Mouse (Mus musculus) heart, embryonic 12.5 days (tissue): ENCODE results near the gene Tmem208. TPM values are rescaled to one million over a fixed set of nuclear protein-coding genes. Genes with fewer than 3 reads are reported as not detected.

ENCODE experiments used
- ATAC-seq: fragments of 200-750 bp; cut with Nextera tagmentation; 2 replicates; pipeline ENCODE4 v1.8.0; 2017; ENCODE audit warnings: moderate TSS enrichment, moderate library complexity; ENCODE audit not compliant: insufficient number of reproducible peaks, low FRiP score
- H3K27ac ChIP-seq: fragments of 300-500 bp; sonication (generic); 2 replicates; pipeline ENCODE4 v1.5.1; 2016; ENCODE audit warnings: mild to moderate bottlenecking, moderate library complexity; ENCODE audit not compliant: poor library complexity, severe bottlenecking
- H3K27me3 ChIP-seq: fragments of 300-500 bp; sonication (generic); replicated peaks from 2 replicates; pipeline ENCODE4 v1.6.1; 2016; ENCODE audit warnings: mild to moderate bottlenecking, moderate library complexity
- H3K36me3 ChIP-seq: fragments of 300-500 bp; sonication (generic); 2 replicates; pipeline ENCODE4 v1.6.1; 2016; ENCODE audit warnings: mild to moderate bottlenecking, moderate library complexity
- H3K4me1 ChIP-seq: fragments of 300-500 bp; sonication (generic); replicated peaks from 2 replicates; pipeline ENCODE4 v1.6.1; 2016; ENCODE audit warnings: mild to moderate bottlenecking
- H3K4me2 ChIP-seq: fragments of 300-500 bp; sonication (generic); 2 replicates; pipeline ENCODE4 v1.6.1; 2016; ENCODE audit warnings: mild to moderate bottlenecking, moderate library complexity
- H3K4me3 ChIP-seq: fragments of 300-500 bp; sonication (generic); 2 replicates; pipeline ENCODE4 v1.5.1; 2016; ENCODE audit warnings: mild to moderate bottlenecking
- H3K9ac ChIP-seq: fragments of 300-500 bp; sonication (generic); 2 replicates; pipeline ENCODE4 v1.6.1; 2016; ENCODE audit warnings: mild to moderate bottlenecking, moderate library complexity
- H3K9me3 ChIP-seq: fragments of 300-500 bp; sonication (generic); replicated peaks from 2 replicates; pipeline ENCODE4 v1.6.1; 2016; ENCODE audit warnings: mild to moderate bottlenecking, moderate library complexity
- WGBS: fragments of 180-500 bp; shearing (Covaris S2); methylation state at CpG from one replicate; pipeline ENCODE4 v1.1.7; 2016; 5-methylcytosine and 5-hydroxymethylcytosine counted together
- polyA plus RNA-seq: library from polyadenylated mRNA; unstranded; fragments of >200 nt; fragmentation: Nextera tagmentation; extraction: Ambion mirVana; gene quantifications from 2 replicates; pipeline ENCODE4 v1.2.1, GENCODE M21; 2016

Gene Tmem208
- polyA plus RNA-seq, 1 experiment from 2014 or later = 80.7 TPM

GRCm38 (mm10) chr8:105326968-105327367 is 814 bp downstream of the Tmem208 start:
- H3K27ac ChIP-seq = peak overlapping the region; percentile 76
- WGBS = 25% methylated on average over 6 of the region's 6 CpGs
- H3K9me3 ChIP-seq = no peaks in the 10 kb centered on the region
- peak overlapping the region; percentile 68 for H3K4me3 ChIP-seq
- no peak for ATAC-seq
- H3K9ac ChIP-seq = peak overlapping the region; percentile 79
- H3K4me2 ChIP-seq = peak overlapping the region; percentile 94
- peaks cover 19% of the 10 kb centered on the region for H3K4me1 ChIP-seq
- H3K36me3 ChIP-seq = peaks cover 53% of the 10 kb centered on the region
- H3K27me3 ChIP-seq = no peaks in the 10 kb centered on the region

- H3K4me3 ChIP-seq = no peak overlapping the region
- peaks cover 74% of the 10 kb centered on the region for H3K36me3 ChIP-seq
- H3K27me3 ChIP-seq = no peaks in the 10 kb centered on the region
- peaks cover 17% of the 10 kb centered on the region for H3K4me1 ChIP-seq
- no peak overlapping the region for H3K27ac ChIP-seq
- H3K9me3 ChIP-seq = no peaks in the 10 kb centered on the region
- ATAC-seq = no peak
- no peak overlapping the region for H3K4me2 ChIP-seq
- 93% methylated on average over 12 of the region's 12 CpGs for WGBS
- no peak overlapping the region for H3K9ac ChIP-seq
Observed at GRCm38 (mm10) chr8:105330325-105330724, 4.2 kb downstream of the Tmem208 start.

GRCm38 (mm10) chr8:105331469-105331868 is 5.3 kb downstream of the Tmem208 start:
- no peak for ATAC-seq
- Histone ChIP-seq H3K4me2 (no peak overlapping the region), H3K27me3 (no peaks in the 10 kb centered on the region), H3K36me3 (peaks cover 85% of the 10 kb centered on the region), H3K9me3 (no peaks in the 10 kb centered on the region), H3K4me1 (peaks cover 14% of the 10 kb centered on the region), H3K9ac (no peak overlapping the region), H3K4me3 (no peak overlapping the region), H3K27ac (no peak overlapping the region)
- 93% methylated on average over 22 of the region's 22 CpGs for WGBS

- Histone ChIP-seq H3K4me1 (peaks cover 13% of the 10 kb centered on the region), H3K4me3 (no peak overlapping the region), H3K9ac (no peak overlapping the region), H3K27me3 (no peaks in the 10 kb centered on the region), H3K4me2 (no peak overlapping the region), H3K27ac (no peak overlapping the region), H3K9me3 (no peaks in the 10 kb centered on the region), H3K36me3 (peaks cover 90% of the 10 kb centered on the region)
- no peak for ATAC-seq
- WGBS = 91% methylated on average over 9 of the region's 9 CpGs
Observed at GRCm38 (mm10) chr8:105331931-105332330, 5.8 kb downstream of the Tmem208 start.

GRCm38 (mm10) chr8:105332523-105332922 is 6.4 kb downstream of the Tmem208 start:
- no peak for ATAC-seq
- WGBS = 49% methylated on average over 2 of the region's 2 CpGs
- H3K4me1 ChIP-seq = peaks cover 8% of the 10 kb centered on the region

GRCm38 (mm10) chr8:105336373-105337130 is 10.4 kb downstream of the Tmem208 start:
- 64% methylated on average over 32 of the region's 32 CpGs for WGBS
- no peaks in the 10 kb centered on the region for H3K9me3 ChIP-seq
- H3K9ac ChIP-seq = no peak overlapping the region
- H3K4me1 ChIP-seq = peaks cover 41% of the 10 kb centered on the region
- H3K27me3 ChIP-seq = no peaks in the 10 kb centered on the region
- H3K4me3 ChIP-seq = no peak overlapping the region
- no peak for ATAC-seq
- no peak overlapping the region for H3K4me2 ChIP-seq
- peaks cover 68% of the 10 kb centered on the region for H3K36me3 ChIP-seq
- no peak overlapping the region for H3K27ac ChIP-seq

More at GRCm38 (mm10) chr8:105332523-105332922, 6.4 kb downstream of the Tmem208 start:
- H3K4me2 ChIP-seq = no peak overlapping the region
- no peaks in the 10 kb centered on the region for H3K27me3 ChIP-seq
- H3K9me3 ChIP-seq = no peaks in the 10 kb centered on the region
- H3K9ac ChIP-seq = no peak overlapping the region
- no peak overlapping the region for H3K4me3 ChIP-seq
- no peak overlapping the region for H3K27ac ChIP-seq
- peaks cover 96% of the 10 kb centered on the region for H3K36me3 ChIP-seq

GRCm38 (mm10) chr8:105338992-105339391 is 12.8 kb downstream of the Tmem208 start:
- 15% methylated on average over 4 of the region's 4 CpGs for WGBS
- peak overlapping the region; percentile 32 for H3K9ac ChIP-seq
- H3K27ac ChIP-seq = peak overlapping the region; percentile 74
- no peaks in the 10 kb centered on the region for H3K27me3 ChIP-seq
- ATAC-seq = no peak
- H3K36me3 ChIP-seq = peaks cover 45% of the 10 kb centered on the region
- no peak overlapping the region for H3K4me3 ChIP-seq
- peak overlapping the region; percentile 5; the same call in 1 of the 2 replicates for H3K4me2 ChIP-seq
- H3K4me1 ChIP-seq = peaks cover 47% of the 10 kb centered on the region
- H3K9me3 ChIP-seq = no peaks in the 10 kb centered on the region

GRCm38 (mm10) chr8:105339886-105340635 is 13.9 kb downstream of the Tmem208 start:
- H3K4me3 ChIP-seq = no peak overlapping the region
- no peaks in the 10 kb centered on the region for H3K27me3 ChIP-seq
- H3K4me2 ChIP-seq = 0 out of 2 replicates have a peak overlapping the region, but pooled peaks have one; percentile 5
- H3K9ac ChIP-seq = no peak overlapping the region
- H3K27ac ChIP-seq = peak overlapping the region; percentile 74
- H3K9me3 ChIP-seq = no peaks in the 10 kb centered on the region
- H3K4me1 ChIP-seq = peaks cover 57% of the 10 kb centered on the region
- ATAC-seq = no peak; the same call in 1 of the 2 replicates
- H3K36me3 ChIP-seq = peaks cover 34% of the 10 kb centered on the region
- WGBS = 53% methylated on average over 6 of the region's 6 CpGs

- Histone ChIP-seq H3K4me1 (peaks cover 71% of the 10 kb centered on the region), H3K4me3 (no peak overlapping the region)
- ATAC-seq = no peak
Observed at GRCm38 (mm10) chr8:105341399-105341798, 15.2 kb downstream of the Tmem208 start.

GRCm38 (mm10) chr8:105342768-105343167 is 16.6 kb downstream of the Tmem208 start:
- Histone ChIP-seq H3K4me3 (no peak overlapping the region), H3K4me2 (no peak overlapping the region), H3K9ac (no peak overlapping the region), H3K4me1 (peaks cover 76% of the 10 kb centered on the region), H3K9me3 (no peaks in the 10 kb centered on the region), H3K27me3 (no peaks in the 10 kb centered on the region), H3K36me3 (peaks cover 7% of the 10 kb centered on the region), H3K27ac (no peak overlapping the region)
- 62% methylated on average over 4 of the region's 4 CpGs for WGBS
- ATAC-seq = no peak

More at GRCm38 (mm10) chr8:105341399-105341798, 15.2 kb downstream of the Tmem208 start:
- 27% methylated on average over 8 of the region's 8 CpGs for WGBS
- no peaks in the 10 kb centered on the region for H3K9me3 ChIP-seq
- peak overlapping the region; percentile 74 for H3K27ac ChIP-seq
- peaks cover 21% of the 10 kb centered on the region for H3K36me3 ChIP-seq
- H3K4me2 ChIP-seq = peak overlapping the region; percentile 11; the same call in 1 of the 2 replicates
- H3K9ac ChIP-seq = no peak overlapping the region; the same call in 1 of the 2 replicates
- H3K27me3 ChIP-seq = no peaks in the 10 kb centered on the region
